Mouse (Mus musculus) bone marrow macrophage, adult 2 months (primary cell): Measurements from ENCODE around the gene Tifa.

ENCODE experiments used
- CTCF ChIP-seq: IDR thresholded peaks from 2 replicates; pipeline ENCODE4 v1.5.1; 2012; ENCODE audit warnings: low read depth, mild to moderate bottlenecking, low read length, moderate library complexity
- POLR2A ChIP-seq: IDR thresholded peaks from 2 replicates; pipeline ENCODE4 v1.6.1; 2012; ENCODE audit warnings: mild to moderate bottlenecking, low read depth, low read length, borderline replicate concordance

DNA sequence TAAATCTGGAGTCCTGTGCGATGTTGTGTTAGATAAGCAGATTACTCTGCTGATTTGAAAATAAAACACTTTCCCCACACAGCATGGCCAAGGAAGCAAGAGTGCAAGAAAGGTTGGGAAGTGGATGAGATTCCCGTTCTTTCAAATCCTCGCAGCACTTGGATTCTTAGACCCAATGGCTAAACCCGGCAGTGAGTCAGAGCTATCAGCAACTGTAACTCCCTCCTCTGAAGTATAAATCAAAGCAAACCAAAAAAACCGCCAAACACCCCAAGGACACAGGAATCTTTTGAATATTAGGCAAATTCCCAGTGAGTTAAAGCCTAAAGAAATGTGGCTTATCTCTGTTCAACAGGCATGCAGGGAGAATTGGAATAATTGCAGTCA, 54.3 kb downstream of the Tifa start:
- TF ChIP-seq CTCF: no peak
- TF ChIP-seq POLR2A: no peak
